Mouse (Mus musculus): Measurements from ENCODE around the gene Bcan.
A peak's percentile ranks its signal among the peaks of the same experiment; 100 is the strongest.

Gene Bcan

DNA sequence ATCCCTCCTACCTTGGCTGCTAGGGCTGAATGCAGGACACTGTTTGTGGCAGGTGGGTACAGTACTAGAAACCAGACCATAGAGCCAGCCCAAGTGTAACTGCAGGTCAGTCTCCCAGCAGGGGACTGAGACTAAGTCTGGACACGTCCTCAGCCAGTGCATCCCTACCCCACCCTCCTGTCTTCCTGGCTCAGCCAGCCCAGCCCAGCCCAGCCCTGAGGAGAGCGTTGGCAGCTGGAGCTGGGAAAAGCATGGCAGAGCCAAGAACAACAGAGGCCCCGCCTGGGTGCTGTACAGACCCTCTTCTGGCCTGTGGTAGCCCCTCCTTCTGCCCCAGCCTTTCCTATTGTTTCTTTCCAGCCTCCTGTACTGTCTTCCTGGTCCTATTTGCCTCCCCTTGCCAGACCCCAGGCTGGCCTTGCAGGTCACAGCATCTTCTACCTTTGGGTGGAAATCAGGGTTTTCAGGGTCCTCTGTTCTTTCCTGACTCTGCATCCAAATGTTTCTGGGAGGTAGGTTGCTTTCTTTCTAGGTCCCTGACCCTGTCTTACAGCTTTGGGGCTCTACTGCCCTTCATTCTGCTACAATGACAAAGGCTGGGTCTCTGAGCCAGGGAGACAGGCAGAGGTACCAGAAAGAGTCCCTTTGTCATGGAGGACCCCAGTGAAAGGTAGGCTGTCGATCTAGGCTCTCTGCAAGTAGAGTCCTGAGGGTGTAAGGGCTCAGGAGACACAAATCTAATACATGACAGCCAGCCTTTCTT lies 55.0 kb downstream of the Bcan start:
- DNase-seq (ENCODE audit: low spot score) = peak; percentile 67

DNA sequence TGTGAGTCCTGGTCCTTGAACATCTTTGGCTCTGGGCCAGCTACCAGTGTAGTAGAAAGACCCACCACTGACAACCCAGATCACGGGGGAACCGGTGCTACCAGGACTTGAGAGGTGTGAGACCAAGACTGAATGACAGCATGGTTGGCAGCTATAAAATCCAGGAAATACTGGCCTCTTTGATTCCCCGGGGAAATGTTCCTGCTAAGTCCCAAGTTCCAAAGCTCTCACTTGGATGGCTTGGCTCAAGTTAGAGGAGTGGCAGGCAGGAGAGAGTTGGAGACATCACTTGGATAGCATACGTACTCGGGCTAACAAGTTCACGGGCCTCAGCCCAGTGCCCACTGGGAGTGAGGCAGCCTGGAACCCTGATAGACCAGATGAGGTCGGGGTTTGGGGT lies 56.4 kb downstream of the Bcan start:
- no peak for DNase-seq (ENCODE audit: low spot score)

DNA sequence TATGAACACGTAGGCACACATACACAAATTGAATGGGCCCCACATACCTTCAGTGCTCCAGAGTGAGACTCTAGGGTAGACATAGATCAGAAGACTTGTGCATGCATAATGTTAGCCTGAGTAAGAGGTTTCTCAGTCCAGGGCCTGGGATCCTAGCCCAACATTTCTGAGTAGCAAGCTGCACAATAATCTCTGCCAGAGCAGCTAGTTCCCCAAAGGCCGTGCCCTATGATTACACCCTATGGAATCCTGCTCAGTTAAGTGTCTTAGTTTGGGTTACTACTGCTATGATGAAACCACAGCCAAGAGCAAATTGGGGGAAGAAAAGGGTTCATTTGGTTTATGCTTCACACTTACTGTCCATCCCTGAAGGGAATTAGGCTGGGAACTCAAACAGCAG lies 57.6 kb downstream of the Bcan start:
- DNase-seq (ENCODE audit: low spot score) = no peak

DNA sequence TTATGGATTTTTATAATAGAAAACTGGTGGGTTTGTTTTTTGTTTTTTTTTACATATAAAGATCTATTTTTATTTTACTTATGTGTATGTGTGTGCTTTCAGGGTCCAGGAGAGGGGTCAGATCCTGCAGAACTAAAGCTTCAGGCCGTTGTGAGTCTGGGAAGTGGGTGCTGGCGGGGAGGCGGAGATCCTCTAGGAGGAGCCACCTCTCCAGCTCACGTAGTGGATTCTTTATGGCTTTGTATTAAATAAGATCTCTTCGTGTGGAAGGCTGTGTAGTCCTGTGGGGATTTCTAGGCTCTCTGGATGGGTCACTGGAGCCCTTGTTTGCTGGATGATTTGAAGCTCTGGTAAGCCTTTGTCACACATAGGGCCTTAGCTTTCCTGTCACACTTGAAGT lies 59.4 kb downstream of the Bcan start:
- DNase-seq (ENCODE audit: low spot score) = no peak
